Comparison of ENCODE assay signal across 32 mouse cellular contexts in genomic region chr5:65895121-65895692, GRCm38 (mm10). TPM values are rescaled to one million over a fixed set of nuclear protein-coding genes. Genes with fewer than 3 reads are reported as not detected.
DNase-seq lines count a peak whose midpoint lies in the region; ATAC-seq lines count a peak whose summit lies in the region.
"Had no signal": no experiment of that assay in that cellular context is flagged by ENCODE, and none has a peak within 500 bp of the region (broad histone marks: within the 10 kb centered on the region; RNA-seq: fewer than 3 reads in every experiment).

No protein-coding gene starts in this region.

- peaks cover 21% of the 10 kb centered on the region for H3K4me1 ChIP-seq in heart, embryonic 16.5 days (ENCODE audit: control insufficient read depth, insufficient read depth, low read length)
- H3K4me1 ChIP-seq in heart, embryonic 11.5 days (ENCODE audit: control insufficient read depth, insufficient read depth, low read length), result peaks cover 9% of the 10 kb centered on the region; the same call in 1 of the 2 replicates
- H3K4me1 ChIP-seq: midbrain, embryonic 15.5 days had no signal

- H3K27me3 ChIP-seq in heart, embryonic 16.5 days (ENCODE audit: control insufficient read depth, insufficient read depth, low read length), result no peaks in the 10 kb centered on the region
- no peaks in the 10 kb centered on the region for H3K27me3 ChIP-seq in heart, embryonic 11.5 days (ENCODE audit: control insufficient read depth, insufficient read depth, low read length)
- H3K27me3 ChIP-seq: forebrain, embryonic 12.5 days; heart, embryonic 12.5 days; midbrain, embryonic 15.5 days had no signal

- no peaks in the 10 kb centered on the region for H3K9me3 ChIP-seq in heart, embryonic 16.5 days (replicated peaks; ENCODE audit: control insufficient read depth, low read length)
- H3K9me3 ChIP-seq in heart, embryonic 11.5 days (replicated peaks; ENCODE audit: control insufficient read depth, low read length), result no peaks in the 10 kb centered on the region
- H3K9me3 ChIP-seq: forebrain, embryonic 12.5 days; heart, embryonic 12.5 days; midbrain, embryonic 15.5 days had no signal

- H3K4me2 ChIP-seq in heart, embryonic 16.5 days (ENCODE audit: low read depth, low read length), result no peak overlapping the region
- no peak overlapping the region for H3K4me2 ChIP-seq in heart, embryonic 11.5 days
- H3K4me2 ChIP-seq: forebrain, embryonic 12.5 days; heart, embryonic 12.5 days; hindbrain, embryonic 14.5 days; midbrain, embryonic 15.5 days had no signal

- 63% methylated on average over 6 of the region's 6 CpGs for WGBS in heart, embryonic 16.5 days
- WGBS in heart, embryonic 11.5 days (ENCODE audit: insufficient replicate concordance), result 66% methylated on average over 6 of the region's 6 CpGs

- no peak for ATAC-seq in CD4-positive, CD25-positive, alpha-beta regulatory T cell, adult 4 months
- no peak; the same call in 1 of the 2 replicates for ATAC-seq in heart, embryonic 16.5 days (replicated peaks; ENCODE audit: extremely low read depth, insufficient read depth, low FRiP score)
- no peak for ATAC-seq in heart, embryonic 11.5 days (replicated peaks; ENCODE audit: insufficient number of reproducible peaks, low FRiP score, low TSS enrichment)
- ATAC-seq in erythroid progenitor cell, adult 5-6 weeks (replicated peaks; ENCODE audit: low FRiP score, poor library complexity, severe bottlenecking), result no peak
- ATAC-seq: intestine, postnatal 0 days; midbrain, embryonic 15.5 days had no signal

- peak overlapping the region; percentile 66; the same call in 1 of the 2 replicates for H3K27ac ChIP-seq in heart, embryonic 16.5 days (ENCODE audit: low read length)
- H3K27ac ChIP-seq in heart, embryonic 11.5 days (ENCODE audit: low read depth, low read length), result no peak overlapping the region
- H3K27ac ChIP-seq: forebrain, embryonic 12.5 days; hindbrain, embryonic 14.5 days; liver, embryonic 14.5 days; midbrain, embryonic 15.5 days had no signal

- no peak overlapping the region for H3K9ac ChIP-seq in heart, embryonic 16.5 days (ENCODE audit: low read length)
- H3K9ac ChIP-seq in heart, embryonic 11.5 days (ENCODE audit: low read depth, low read length), result no peak overlapping the region
- H3K9ac ChIP-seq: forebrain, embryonic 12.5 days; heart, embryonic 12.5 days; hindbrain, embryonic 14.5 days; liver, embryonic 14.5 days; midbrain, embryonic 15.5 days had no signal

- no peaks in the 10 kb centered on the region for H3K36me3 ChIP-seq in heart, embryonic 16.5 days (ENCODE audit: control insufficient read depth, insufficient read depth)
- no peaks in the 10 kb centered on the region for H3K36me3 ChIP-seq in heart, embryonic 11.5 days (ENCODE audit: control insufficient read depth, insufficient read depth, low read length)
- H3K36me3 ChIP-seq: forebrain, embryonic 12.5 days; heart, embryonic 12.5 days; midbrain, embryonic 15.5 days had no signal

- DNase-seq in CD4-positive, CD25-positive, alpha-beta regulatory T cell, adult 2 months (ENCODE audit: low read depth, low spot score), result peak; percentile 35
- DNase-seq in thymus, postnatal 14 days, result peak; percentile 56
- DNase-seq in thymus, postnatal 10 days (ENCODE audit: low spot score in 2 of 2), result no peak
- DNase-seq in kidney, postnatal 25 days, result no peak
- DNase-seq: adrenal gland, postnatal 36 days; cerebellum, adult 18-20 months; cerebellum, postnatal 10 days; gastrocnemius, postnatal 10 days; kidney, adult 9 months; kidney, postnatal 10 days; layer of hippocampus, adult 9-11 months; liver; lung, adult 2 months; lung, postnatal 10 days; right cerebral cortex, adult 18-20 months; spleen, adult 18-20 months had no signal

- H3K4me3 ChIP-seq in heart, embryonic 16.5 days (ENCODE audit: low read length), result no peak overlapping the region
- no peak overlapping the region for H3K4me3 ChIP-seq in heart, embryonic 11.5 days (ENCODE audit: low read depth, low read length)
- H3K4me3 ChIP-seq: erythroblast, embryonic 14.5 days; forebrain, embryonic 12.5 days; heart, embryonic 12.5 days; midbrain, embryonic 15.5 days had no signal

RNA-seq across cellular contexts. Expression of gene Rhoh, which starts 34.2 kb away (rescaled TPM):
- 100 to 1,000 TPM; 342 to 463 TPM for polyA plus RNA-seq in CD4-positive, CD25-positive, alpha-beta regulatory T cell, adult 4 months (2017; shearing (Covaris generic))
- 5.9 and 16.8 TPM in 2 replicates for polyA plus RNA-seq in heart, embryonic 16.5 days (2015; fragmentation: Nextera tagmentation; extraction: Ambion mirVana)
- 0.37 and 0.66 TPM in 2 replicates for polyA plus RNA-seq in heart, embryonic 11.5 days (2014; fragmentation: Nextera tagmentation; extraction: Ambion mirVana)
- 4.3 and 12.2 TPM in 2 replicates for total RNA-seq in erythroid progenitor cell, adult 5-6 weeks (2015; ENCODE audit: low replicate concordance)
- 6.4 and 22.1 TPM in 2 replicates for total RNA-seq in erythroid progenitor cell, adult 5-6 weeks (2017; ENCODE audit: low replicate concordance)
- polyA plus RNA-seq: erythroblast, embryonic 14.5 days had no signal

RNA-seq across cellular contexts. Expression of gene Chrna9, which starts 39.5 kb away (rescaled TPM):
- polyA plus RNA-seq in CD4-positive, CD25-positive, alpha-beta regulatory T cell, adult 4 months (2017; shearing (Covaris generic)), result 1 to 10 TPM; 2.0 to 2.1 TPM
- 3.3 and 7.6 TPM in 2 replicates for polyA plus RNA-seq in heart, embryonic 16.5 days (2015; fragmentation: Nextera tagmentation; extraction: Ambion mirVana)
- polyA plus RNA-seq in heart, embryonic 11.5 days (2014; fragmentation: Nextera tagmentation; extraction: Ambion mirVana), result not detected in 2 replicates
- not detected in 2 replicates for total RNA-seq in erythroid progenitor cell, adult 5-6 weeks (2015; ENCODE audit: low replicate concordance)
- total RNA-seq in erythroid progenitor cell, adult 5-6 weeks (2017; ENCODE audit: low replicate concordance), result not detected in 2 replicates
- total RNA-seq: adrenal gland, postnatal 36 days; hematopoietic stem cell, adult 5-6 weeks; left cerebral cortex, postnatal 14 days had no signal
- polyA plus RNA-seq: brain, embryonic 14.5 days; cortical plate, adult 2 months; erythroblast, embryonic 14.5 days; forebrain, embryonic 12.5 days; gonadal fat pad, adult 2 months; hindbrain, embryonic 14.5 days; intestine, postnatal 0 days; liver, embryonic 14.5 days; midbrain, embryonic 15.5 days had no signal

Comparison
In these comparisons a context has a peak if more than half of its experiments do, and no peak if none do; other contexts are left out.
1. DNase-seq: peak in CD4-positive, CD25-positive, alpha-beta regulatory T cell, adult 2 months (single experiment) and thymus, postnatal 14 days (single experiment); none in thymus, postnatal 10 days (0 of 2) and kidney, postnatal 25 days (0 of 2).
2. RNA of gene Rhoh, which starts 34.2 kb away (polyA plus RNA-seq): 342 to 463 TPM in CD4-positive, CD25-positive, alpha-beta regulatory T cell, adult 4 months; 5.9 to 16.8 TPM in heart, embryonic 16.5 days and 0.37 to 0.66 TPM in heart, embryonic 11.5 days; every median in the first group is over 10 times any median in the second.